Mouse (Mus musculus) thymus, postnatal 10 days (tissue): ENCODE measurements around the gene Nppc.
A peak's percentile ranks its signal among the peaks of the same experiment; 100 is the strongest.

Experiments
- DNase-seq, 2 experiments: peaks; one replicate each; pipeline ENCODE4 v3.0.0; 2021; ENCODE audit warnings: low spot score in 2 of 2

Nppc gene

DNA sequence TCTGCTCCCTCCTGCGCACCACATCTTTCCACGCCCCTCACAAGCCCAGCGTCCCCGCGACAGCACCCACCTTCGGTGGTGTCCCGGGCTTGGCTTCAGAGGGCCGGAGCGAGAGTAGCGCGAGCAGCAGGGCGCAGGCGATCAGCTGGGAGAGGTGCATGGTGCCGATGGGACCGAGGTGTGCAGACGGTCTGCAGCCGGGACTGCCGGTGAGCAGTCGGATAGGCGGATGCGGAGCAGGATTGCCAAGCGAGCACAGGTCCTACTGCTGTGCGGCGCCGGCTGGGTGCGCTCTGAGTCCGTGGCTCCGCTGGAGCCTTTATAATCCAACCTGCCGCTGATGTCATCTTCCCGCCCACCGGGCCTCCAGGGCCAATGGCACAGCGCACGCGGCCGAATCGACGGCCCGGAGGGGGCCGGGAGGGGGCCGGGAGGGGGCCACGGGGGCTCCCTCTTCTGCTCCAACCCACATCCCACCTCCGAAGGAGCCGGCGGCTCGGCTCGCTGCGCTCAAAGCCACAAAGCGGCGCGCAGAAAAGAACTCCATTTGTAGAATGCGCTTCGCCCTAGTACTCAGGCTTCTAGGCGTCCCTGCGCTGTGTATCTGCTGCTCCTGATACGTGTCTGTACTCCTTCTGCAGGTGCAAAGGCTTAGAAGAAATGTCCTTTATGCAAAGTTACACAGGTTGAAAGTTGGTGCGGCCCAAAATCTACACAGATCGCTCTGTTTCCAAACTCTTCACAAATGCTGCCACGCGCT is at the start of gene Nppc:
Nppc (minus strand) TSS at position 293 of the 760 bp plus-strand sequence.
- peak; percentile 41 to 54 for DNase-seq

DNA sequence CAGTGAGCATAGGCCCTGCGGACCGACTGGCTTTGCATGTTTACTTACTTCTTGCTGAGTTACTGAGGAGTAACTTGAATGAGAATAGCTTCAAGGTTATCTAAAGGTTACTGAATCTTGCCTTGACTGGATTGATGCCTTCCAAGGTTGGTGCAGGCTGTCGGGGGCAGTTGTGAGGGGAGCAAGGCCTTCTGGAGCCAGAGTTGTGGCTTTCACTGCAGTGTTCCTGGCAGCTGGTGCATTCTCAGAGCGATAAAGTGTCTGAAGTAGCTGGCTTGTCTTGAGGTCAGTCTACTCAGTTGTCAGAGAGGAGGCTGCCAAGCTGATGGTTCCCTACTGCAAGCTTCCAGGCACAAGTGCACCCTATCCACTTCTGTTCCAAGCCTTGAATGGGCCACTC is 49.0 kb upstream of the Nppc start:
- DNase-seq = no peak

DNA sequence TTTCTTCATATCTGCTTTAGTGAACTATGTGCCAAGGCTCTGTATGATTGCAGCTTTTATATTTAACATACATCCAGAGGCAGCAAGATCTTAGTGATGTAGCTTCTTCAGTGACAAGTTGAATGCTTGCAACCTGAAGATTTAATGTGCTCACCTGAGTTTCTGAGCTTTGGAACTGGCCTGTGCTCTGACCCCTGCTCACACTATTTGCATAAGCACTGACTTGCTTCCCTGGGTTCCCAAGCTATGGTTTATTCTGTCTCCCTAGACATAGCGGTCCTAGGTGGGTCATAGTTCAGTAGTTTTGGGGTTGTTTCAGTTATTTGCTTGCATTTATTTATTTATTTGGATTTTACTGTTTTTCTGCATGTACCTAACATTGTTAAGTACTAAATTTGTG is 47.8 kb upstream of the Nppc start:
- no peak for DNase-seq

DNA sequence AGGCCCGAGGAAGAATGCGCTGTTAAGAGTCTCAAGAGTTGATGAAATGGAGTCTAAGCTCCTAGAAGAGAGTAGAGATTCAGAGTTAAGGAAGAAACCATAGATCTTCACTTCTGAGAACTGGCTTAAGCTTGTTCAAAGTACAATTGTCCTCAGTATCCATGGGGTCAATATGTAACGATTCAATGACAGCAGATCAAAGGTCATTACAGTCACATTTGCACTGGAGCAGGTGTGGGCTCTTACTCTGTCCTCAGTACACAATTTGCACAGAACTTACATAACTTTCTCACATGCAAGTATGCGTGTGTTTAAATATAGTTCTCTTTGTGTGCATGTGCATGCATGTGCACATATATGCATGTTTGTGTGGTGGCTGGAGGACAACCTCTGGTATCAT is 42.7 kb upstream of the Nppc start:
- DNase-seq = no peak

DNA sequence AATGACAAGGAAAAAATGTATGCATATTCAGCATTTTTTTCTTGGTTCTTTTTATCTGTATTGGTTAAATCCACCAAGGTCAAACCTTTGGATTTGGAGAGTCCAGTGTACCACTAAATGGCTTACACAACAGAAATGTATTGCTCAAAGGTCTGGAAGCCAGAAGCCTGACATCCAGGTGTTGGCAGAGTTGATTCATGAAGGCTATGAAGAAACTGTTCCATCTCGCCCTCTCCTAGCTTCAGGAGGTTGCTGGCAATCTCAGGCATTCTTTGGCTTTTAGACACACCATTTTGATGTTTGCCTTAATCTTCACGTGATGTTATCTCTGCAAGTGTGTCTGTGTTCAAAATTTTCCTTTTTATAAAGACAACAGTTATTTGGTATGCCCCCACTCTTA is 41.7 kb upstream of the Nppc start:
- DNase-seq = no peak

DNA sequence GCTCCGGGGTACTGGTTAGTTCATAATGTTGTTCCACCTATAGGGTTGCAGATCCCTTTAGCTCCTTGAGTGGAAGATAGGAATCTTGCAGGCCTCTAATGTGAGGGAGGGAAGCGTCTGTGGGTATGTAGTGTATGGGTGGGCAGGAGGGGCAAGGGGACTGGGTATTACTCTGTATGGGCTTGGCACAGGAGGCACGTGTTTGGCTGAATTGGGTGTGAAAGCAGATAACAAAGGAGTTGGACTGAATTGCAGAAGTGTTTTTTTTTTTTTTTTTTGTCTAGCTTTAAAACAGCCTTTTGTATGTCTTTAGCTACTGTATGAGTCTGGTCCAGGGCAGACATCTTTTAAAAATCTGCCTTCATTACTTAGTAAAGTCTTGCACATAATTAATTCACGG is 39.2 kb upstream of the Nppc start:
- DNase-seq = no peak

DNA sequence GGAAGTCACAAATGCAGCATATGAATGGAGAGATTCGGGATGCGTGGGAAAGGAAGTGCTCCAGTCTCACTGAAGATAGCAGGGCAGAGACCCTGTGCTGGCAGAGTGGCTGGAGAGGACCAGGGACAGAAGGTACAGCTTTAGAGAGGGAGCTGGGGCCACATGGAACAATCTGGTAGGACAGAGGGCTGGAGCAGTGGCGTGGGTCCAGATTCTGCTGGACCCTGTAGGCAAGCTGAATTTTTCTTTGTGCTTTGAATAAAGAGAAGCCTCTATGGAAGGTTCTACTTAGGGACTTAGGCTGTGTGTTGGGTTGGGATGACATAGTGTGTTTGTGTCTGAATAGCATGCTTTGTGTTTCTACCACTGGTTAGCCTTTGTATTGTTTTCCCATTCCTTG is 35.1 kb upstream of the Nppc start:
- no peak for DNase-seq

DNA sequence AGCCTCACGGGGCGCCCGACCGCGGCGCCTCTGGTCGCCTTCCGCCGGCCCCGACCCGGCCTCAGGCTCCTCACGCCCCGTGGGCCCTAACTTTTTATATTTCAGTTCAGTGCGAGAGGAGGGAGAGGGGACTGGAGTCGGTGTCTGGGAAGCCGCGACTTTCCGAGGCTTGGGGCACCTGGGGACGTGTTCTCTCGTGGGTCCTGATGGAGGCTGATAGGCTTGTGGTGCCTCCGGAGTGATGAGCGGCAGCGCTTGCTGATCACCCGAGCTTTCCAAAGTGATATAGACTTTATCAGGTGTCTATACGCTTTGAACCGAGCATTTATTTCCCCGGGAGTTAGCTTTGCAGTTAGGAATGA is 33.6 kb upstream of the Nppc start:
- DNase-seq = no peak

DNA sequence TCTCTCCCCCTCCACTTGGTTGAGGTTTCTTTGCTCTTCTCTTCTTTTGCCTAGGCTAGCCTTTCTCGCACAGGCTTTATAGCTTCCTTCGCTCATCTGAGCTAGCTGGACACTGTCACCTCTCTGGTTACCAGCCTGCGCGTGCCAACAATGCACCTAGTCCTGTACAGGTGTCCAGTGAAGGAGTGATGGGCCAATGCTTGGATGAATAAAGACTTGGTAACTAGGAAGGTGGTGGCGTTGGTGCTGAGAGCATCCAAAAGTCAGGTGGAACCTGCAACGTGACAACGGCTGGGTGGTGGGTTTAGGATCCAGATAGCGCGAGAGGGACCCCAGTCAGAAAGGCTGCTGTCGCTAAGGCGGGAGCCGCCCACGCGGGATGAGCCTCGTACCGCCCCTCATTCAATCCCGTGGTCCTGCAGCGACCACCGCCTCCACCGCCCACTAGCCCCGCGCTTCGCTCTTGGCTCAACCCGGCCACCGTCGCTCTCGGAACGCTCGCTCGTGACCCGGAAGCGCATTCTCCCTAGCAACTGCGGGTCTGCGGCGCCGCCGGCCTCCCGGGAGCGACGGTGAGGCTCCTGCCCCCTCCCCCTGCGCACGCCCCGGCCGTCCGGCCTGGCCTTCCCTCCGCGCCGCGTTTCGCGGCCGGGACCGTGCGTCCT is 33.1 kb upstream of the Nppc start, which contains the start of gene Dis3l2:
Dis3l2 (plus strand) TSS at position 509 of the 665 bp plus-strand sequence.
- DNase-seq = peak; percentile 68 to 74

DNA sequence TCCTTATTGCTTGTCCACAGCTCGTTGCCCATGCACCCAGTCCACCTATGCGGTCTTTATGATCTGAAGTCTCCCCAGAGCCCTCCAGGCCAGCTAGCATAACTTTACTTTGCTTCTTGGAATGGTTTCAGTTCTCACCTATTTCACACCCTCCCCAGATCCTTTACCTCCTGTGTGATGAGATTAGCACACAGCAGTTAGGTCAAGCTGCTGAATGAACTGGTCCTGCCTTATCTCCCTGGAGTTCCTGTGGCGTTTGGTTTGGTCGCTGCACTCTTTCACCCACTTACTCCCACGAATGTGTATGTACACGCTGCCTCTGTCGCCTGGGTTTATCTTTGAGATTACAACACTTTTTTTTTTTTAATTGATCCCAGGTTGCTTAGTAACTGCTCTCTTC is 30.0 kb upstream of the Nppc start:
- no peak for DNase-seq

DNA sequence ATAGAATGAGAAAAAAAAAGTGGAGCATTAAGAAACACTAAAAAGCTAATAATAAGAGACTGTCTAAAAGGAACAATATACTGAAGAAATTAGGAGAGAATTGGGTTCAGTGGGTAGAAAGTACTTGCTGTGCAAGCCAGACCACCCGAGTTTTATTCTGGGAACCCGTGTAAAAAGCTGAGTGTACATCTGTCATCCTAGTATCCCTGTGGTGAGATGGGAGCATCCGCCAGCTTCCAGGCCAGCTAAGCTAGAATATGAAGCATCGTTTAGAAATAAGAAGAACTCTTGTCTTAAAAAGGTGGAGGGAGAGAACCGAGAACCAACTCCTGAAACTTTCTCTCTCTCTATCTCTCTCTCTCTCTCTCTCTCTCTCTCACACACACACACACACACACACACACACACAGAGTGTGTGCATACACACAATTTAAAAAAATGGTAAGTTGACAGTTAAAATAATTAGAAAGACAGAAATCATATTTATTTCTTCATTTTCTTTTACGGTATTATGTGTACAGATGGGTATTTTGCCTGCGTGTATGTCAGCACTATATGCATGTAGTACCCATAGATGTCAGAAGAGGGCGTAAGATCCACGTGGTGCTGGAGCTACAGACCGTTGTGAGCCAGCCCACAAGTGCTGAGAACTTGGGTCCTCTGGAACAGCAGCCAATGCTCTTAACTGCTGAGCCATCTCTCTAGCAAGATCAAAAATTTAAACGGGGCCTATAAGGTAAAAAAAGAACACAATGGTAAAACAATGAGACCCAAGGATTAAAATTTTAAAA is 29.2 kb upstream of the Nppc start:
- DNase-seq = no peak

DNA sequence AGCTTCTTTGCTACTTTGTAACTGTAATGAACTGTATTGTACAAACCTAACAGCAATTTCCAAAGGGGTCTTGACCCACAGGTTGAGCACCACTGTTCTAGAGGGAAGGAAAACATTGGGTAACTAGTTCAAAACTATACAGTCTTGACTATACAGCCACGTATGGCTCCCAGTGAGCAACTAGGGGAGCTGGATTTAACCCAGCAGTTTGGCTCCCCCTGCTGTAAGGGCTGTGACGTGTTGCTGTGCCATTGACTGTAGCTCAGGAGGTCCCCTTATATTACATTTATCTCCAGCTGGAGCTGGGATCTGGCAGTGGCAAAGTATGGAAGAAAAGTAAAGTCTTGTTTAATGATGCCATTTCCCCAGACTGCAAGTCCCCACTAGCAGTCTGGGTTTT is 28.4 kb upstream of the Nppc start:
- peak in 1 of 2 experiments; percentile 27 for DNase-seq

DNA sequence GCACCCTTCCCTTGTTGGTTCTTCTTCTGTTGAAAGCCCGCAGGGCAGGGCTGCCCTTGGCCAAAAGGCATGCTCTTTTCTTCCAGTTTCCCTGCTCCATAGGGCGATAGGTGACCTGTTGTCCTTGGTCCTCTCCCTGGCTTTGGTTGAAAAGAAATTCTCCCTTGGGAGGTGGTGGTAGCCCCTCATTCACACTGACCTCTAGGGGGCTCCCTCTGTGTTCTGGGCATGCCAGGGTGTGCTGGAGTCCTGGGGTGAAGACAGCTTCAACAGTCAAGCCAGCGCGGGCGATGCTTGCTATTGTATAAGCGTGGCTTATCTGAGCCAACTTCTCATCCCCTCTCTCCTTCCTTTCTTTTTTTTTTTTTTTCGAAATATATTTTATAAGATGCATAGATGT is 26.6 kb upstream of the Nppc start:
- DNase-seq = peak in 1 of 2 experiments; percentile 32

DNA sequence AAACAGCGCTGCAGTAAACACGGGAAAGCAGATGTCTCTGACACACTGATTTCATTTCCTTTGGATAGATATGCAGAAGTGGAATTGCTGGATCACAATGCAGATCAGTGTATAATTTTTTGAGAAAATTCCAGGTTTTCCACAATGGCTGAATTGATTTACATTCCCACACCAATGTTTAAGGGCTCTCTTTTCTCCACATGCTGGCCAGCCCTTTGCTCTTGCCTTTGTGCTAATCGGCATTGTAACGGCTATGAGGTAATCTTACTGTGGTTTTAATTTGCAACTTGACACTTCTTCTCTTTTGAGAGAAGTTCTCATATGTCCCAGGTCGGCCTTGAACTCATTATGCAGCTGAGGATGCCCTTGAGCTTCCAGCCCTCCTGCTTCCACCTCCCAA is 20.7 kb upstream of the Nppc start:
- no peak for DNase-seq

DNA sequence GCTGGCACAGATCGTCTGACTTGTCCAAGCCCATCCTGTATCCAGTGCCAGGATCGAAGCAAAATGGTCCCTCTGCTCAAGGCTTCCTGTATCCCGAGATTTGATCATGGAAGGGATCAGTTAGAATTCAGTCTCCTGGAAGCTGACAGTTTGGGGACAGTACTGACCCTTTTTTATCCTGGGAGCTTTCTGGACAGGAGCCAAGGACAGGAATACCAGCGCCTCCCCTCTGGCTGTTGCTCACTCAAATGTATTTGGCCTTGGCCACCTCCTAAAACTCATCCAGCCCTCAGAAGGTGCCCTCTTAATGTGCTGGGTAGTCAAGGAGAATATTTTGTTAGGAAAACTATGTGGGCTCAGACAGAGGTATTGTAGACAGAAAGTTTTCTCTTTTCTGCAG is 16.9 kb upstream of the Nppc start:
- no peak for DNase-seq

DNA sequence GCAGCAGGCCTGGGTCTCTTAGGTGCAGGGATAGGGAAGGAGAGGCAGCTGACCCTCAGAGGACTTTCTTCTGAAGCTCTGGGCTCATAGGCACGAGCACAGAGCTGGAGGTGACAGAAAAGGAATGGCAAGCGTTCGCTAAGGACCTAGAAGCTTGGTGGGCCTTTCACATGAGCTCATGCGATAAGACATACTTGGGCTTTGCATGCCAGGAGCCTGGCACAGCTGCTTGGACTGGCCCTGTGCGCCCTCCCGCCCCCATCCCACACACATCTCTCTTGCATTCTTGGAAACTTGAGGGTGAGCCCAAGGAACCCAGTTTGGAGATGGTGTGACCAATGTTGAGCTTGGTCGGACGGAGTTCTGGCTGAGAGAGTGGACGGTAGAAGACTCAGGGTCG is 8.3 kb upstream of the Nppc start:
- no peak for DNase-seq

DNA sequence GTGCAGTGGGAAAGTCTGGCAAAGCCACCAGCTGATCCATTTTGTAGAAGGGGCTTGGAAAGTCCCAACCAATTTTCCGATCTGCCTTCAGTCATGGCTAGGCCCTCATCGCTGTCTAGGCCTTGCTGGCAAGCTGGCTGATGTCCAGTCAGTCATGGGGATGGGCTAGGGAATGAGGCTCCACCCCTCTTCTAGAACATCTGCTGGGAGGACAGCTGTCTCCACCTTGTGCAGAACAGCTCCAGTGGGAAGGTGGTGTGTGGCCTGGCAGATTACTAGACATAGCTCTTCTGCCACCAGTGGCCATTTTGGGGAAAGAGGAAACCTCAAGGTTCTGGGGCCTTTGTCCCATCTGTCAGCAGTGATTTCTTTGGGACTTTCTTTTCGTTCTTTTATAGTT is 7.3 kb upstream of the Nppc start:
- no peak for DNase-seq

DNA sequence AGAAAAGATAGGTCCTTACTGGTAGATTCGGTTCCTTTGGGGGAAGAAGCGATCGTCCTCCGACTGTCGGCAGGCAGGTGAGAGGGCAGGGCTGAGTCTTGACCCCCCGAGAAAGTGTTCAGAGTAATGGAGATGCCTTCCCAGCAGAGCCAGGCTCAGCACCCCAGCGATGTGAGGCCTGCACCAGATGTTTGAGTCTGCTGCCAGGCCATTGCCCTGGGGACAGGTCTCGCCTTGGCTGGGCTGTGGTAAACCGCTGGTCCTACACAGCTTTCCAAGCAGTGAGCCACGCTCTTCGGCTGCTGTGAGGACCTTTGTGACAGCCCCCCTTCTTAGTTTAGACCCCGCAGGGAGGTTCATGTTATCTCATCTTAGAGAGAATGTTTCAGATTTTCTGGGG is 4.8 kb upstream of the Nppc start:
- no peak for DNase-seq

DNA sequence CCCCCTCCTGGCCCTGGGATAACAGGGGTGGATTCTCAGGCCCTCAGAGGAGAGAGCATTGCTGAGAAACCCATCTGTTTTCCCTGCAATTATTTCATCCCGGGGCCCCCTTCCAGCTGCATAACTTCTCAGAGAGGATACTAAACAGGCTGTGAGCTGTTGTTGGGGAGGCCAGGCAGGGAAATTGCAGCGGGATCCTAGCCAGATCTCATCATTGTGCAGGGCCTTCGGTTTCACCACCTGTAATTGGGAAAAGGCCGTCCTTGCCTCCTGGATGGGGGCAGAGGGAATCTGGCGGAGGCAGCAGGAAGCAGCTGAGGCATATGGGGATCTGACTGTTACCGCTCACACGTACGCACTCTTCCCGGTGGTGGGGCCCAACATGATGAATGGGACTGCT is 4.0 kb upstream of the Nppc start:
- no peak for DNase-seq

DNA sequence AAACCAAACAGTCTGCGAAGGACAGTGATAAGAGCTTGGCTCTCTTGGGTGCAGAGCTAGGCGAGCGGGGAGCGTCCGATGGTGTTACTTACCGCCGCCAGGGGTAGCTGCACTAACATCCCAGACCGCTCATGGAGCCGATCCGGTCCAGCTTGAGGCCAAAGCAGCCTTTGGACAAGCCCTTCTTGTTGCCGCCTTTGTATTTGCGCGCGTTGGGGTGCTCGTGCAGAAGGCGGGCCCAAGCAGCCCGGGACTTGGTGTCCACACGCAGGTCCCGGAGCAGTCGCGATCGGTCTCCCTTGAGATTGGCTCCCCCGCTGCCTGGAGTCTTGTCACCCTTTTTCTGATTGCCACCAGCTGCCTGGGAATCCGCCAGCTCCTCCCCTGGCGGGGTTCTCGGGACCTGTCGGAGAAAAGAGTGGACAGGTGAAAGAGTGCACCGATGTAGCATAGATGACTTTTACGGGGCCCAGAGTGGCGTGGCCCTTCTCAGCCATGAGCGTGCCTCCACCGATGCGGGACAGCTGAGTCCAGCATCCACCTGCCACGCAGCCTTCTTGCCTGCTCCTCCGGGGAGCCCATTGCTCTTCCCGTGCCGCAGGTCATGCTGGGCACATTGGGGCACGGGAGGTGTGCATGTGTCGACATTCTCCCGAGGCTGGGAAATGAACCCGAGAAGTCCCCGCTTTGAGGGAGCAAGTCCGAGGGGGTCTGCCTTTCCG is 658 bp downstream of the Nppc start:
- DNase-seq = peak in 1 of 2 experiments; percentile 18

DNA sequence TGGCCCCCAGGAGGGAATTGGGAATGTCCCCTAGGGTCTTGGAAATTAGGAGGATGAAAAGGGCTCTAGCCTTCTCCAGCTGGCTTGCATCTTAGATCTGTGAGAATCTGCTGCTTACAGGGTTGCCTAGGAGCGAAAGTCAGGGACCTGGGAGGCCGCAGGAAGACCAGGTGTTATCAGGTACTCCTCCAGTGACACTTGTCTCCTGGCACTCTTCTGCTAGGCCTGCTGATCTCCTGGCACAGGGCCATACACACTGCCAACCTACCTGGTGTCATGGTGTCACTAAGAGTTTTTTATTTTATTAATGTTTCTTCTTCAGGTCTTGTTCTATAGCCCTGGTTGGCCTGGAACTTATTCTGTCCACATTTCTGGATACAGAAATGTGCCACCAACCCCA is 5.3 kb downstream of the Nppc start:
- no peak for DNase-seq

DNA sequence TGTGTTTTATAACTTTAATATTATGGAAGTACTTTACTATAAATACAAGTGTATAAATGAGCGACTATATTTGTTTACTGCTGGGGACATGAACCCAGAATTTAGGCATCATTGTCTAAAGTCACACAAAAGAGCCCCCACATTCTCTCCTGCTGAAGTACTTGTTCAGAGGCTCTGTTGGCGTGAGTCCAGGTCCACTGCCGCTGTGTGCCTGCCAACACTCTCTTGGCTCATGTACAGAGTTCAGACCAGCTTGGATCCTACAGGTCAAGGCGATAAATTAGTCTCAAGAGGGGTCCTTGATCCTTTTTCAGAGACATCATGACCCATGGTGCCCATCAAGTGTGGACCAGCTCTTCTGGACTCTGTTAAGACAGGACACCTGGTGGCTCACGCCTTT is 13.3 kb downstream of the Nppc start:
- DNase-seq = no peak
